Mouse (Mus musculus) liver, embryonic 12.5 days (tissue): Measurements from ENCODE around the gene Erbb3. TPM values are rescaled to one million over a fixed set of nuclear protein-coding genes. Genes with fewer than 3 reads are reported as not detected.
"Not testable (repeated sequence)": the region's sequence is repeated elsewhere in the genome, so short reads cannot be mapped to it uniquely, and the experiment has no call there.

Source experiments
- ATAC-seq: fragments of 200-750 bp; cut with Nextera tagmentation; 2 replicates; pipeline ENCODE4 v1.8.0; 2017; ENCODE audit warnings: moderate number of reproducible peaks, mild to moderate bottlenecking, moderate library complexity
- H3K27ac ChIP-seq: fragments of 300-500 bp; sonication (generic); 2 replicates; pipeline ENCODE4 v1.5.1; 2016; ENCODE audit warnings: mild to moderate bottlenecking
- H3K27me3 ChIP-seq: fragments of 300-500 bp; sonication (generic); replicated peaks from 2 replicates; pipeline ENCODE4 v1.6.1; 2016; ENCODE audit warnings: mild to moderate bottlenecking, moderate library complexity
- H3K36me3 ChIP-seq: fragments of 300-500 bp; sonication (generic); 2 replicates; pipeline ENCODE4 v1.6.1; 2016; ENCODE audit warnings: mild to moderate bottlenecking, moderate library complexity
- H3K4me1 ChIP-seq: fragments of 300-500 bp; sonication (generic); 2 replicates; pipeline ENCODE4 v1.6.1; 2016
- H3K4me2 ChIP-seq: fragments of 300-500 bp; sonication (generic); 2 replicates; pipeline ENCODE4 v1.6.1; 2016; ENCODE audit warnings: mild to moderate bottlenecking, moderate library complexity
- H3K4me3 ChIP-seq: fragments of 300-500 bp; sonication (generic); 2 replicates; pipeline ENCODE4 v1.5.1; 2016; ENCODE audit warnings: mild to moderate bottlenecking, moderate library complexity
- H3K9ac ChIP-seq: fragments of 300-500 bp; sonication (generic); 2 replicates; pipeline ENCODE4 v1.6.1; 2016; ENCODE audit warnings: mild to moderate bottlenecking, moderate library complexity
- H3K9me3 ChIP-seq: fragments of 300-500 bp; sonication (generic); replicated peaks from 2 replicates; pipeline ENCODE4 v1.6.1; 2016; ENCODE audit warnings: mild to moderate bottlenecking, moderate library complexity
- WGBS: fragments of 180-500 bp; shearing (Covaris S2); methylation state at CpG from one replicate; pipeline ENCODE4 v1.1.7; 2016; ENCODE audit not compliant: insufficient replicate concordance; 5-methylcytosine and 5-hydroxymethylcytosine counted together
- polyA plus RNA-seq: library from polyadenylated mRNA; unstranded; fragments of >200 nt; fragmentation: Nextera tagmentation; extraction: Ambion mirVana; gene quantifications from 2 replicates; pipeline ENCODE4 v1.2.1, GENCODE M21; 2016

Gene Erbb3
- polyA plus RNA-seq, 1 experiment from 2014 or later = 1.8 TPM

- H3K9me3 ChIP-seq, H3K27ac ChIP-seq, H3K27me3 ChIP-seq, ATAC-seq, H3K4me3 ChIP-seq: not testable (repeated sequence)
- H3K4me1 ChIP-seq = peaks cover 27% of the 10 kb centered on the region
- peak overlapping the region; percentile 93; the same call in 1 of the 2 replicates for H3K4me2 ChIP-seq
- peaks cover 12% of the 10 kb centered on the region for H3K36me3 ChIP-seq
- WGBS = 57% methylated on average over 11 of the region's 11 CpGs
- 0 out of 2 replicates have a peak overlapping the region, but pooled peaks have one; percentile 7 for H3K9ac ChIP-seq
These were observed 39.2 kb downstream of the Erbb3 start for GRCm38 (mm10) chr10:128550144-128550823.

GRCm38 (mm10) chr10:128549682-128550057 is 39.8 kb downstream of the Erbb3 start:
- H3K9ac ChIP-seq, H3K9me3 ChIP-seq, ATAC-seq, H3K27me3 ChIP-seq: not testable (repeated sequence)
- 58% methylated on average over 6 of the region's 6 CpGs for WGBS
- Histone ChIP-seq H3K4me1 (peaks cover 27% of the 10 kb centered on the region), H3K27ac (peak overlapping the region; percentile 80), H3K4me2 (peak overlapping the region; percentile 93), H3K4me3 (peak overlapping the region; percentile 84), H3K36me3 (peaks cover 18% of the 10 kb centered on the region)

DNA sequence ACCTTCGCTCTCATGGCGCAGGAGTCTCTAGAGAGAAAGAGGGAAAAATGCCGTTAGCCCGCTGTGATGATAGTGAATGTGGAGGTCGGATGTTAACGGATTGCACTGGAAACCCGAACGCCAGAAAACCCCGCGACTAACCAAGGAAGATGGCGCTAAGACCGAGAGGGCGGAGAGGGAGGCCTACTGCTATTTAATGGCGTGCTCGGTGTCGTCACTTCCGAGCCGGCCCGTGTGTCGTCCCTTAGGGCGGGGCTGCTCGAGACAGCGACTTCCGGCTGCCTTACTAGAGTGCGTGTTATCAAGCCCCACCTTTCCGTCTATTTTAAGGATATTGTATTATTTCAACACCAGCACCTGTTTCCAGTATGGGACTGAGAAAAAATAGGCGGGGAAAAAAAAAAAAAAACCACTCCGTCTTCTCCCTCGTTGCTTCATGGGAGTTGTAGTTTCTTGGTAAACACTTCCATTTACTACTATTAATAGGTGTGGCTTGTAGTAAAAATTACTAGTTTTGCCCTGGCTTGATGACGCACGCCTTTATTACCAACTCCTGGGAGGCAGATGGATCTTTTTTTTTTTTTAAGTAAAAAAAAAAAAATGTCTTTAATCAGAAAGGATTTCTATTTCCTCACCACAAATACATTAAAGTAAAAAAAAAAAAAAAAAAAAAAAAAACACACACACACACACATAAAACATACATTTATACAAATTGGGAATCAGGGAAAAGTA is 40.3 kb downstream of the Erbb3 start, which contains the start of gene Rpl41:
Rpl41 (minus strand) TSS at position 359 of the 735 bp plus-strand sequence.
- WGBS = 1% methylated on average over 31 of the region's 31 CpGs

DNA sequence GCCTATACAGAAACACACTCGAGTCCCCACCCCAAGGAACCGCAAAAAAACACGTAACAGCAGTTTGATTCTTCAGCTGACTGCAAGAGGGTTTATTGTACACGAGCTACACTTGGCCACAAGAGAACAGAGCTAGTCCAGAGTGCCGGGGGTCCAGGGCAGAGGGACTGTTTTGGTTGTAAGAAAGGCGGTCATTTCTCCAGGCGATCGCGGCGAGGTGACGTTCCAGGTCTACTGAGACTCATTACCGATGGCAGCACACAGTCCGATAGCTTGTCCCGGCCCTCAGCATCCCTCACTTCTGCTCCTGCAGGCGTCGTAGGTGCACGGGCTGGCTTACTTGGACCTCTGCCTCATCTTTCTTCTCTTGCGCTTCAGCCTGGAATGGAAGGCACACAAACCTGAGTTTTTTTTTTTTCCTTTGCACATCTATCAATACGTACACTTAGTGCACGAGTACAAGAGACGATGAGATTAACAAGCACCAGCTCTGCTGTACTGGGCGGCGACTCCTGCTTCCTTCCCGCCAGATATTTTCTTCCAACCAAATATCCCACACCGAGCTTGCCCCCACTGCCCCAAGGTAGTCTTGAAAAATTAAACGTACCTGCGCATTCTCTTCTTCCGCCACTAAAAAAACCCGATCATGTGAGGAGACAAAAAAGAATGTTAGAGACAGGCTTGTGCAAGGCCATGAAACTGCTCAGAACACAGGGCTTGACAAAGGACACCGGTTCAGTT is 41.2 kb downstream of the Erbb3 start:
- peaks cover 32% of the 10 kb centered on the region for H3K36me3 ChIP-seq
- H3K27me3 ChIP-seq, H3K9me3 ChIP-seq, ATAC-seq: not testable (repeated sequence)
- H3K4me1 ChIP-seq = peaks cover 27% of the 10 kb centered on the region
- WGBS = under 1% methylated on average over 30 of the region's 30 CpGs
- peak overlapping the region; percentile 84 for H3K4me3 ChIP-seq
- peak overlapping the region; percentile 92 for H3K9ac ChIP-seq
- peak overlapping the region; percentile 93 for H3K4me2 ChIP-seq
- H3K27ac ChIP-seq = peak overlapping the region; percentile 94

More for the DNA sequence above, 40.3 kb downstream of the Erbb3 start, which contains the start of gene Rpl41:
- Histone ChIP-seq H3K27ac (peak within 1 kb of the TSS; percentile 94), H3K4me1 (peaks cover 27% of the 10 kb centered on the region), H3K9ac (peak within 1 kb of the TSS; percentile 92), H3K27me3 (no peaks in the 10 kb centered on the region), H3K9me3 (no peaks in the 10 kb centered on the region), H3K4me3 (peak within 1 kb of the TSS; percentile 84), H3K36me3 (peaks cover 23% of the 10 kb centered on the region), H3K4me2 (peak within 1 kb of the TSS; percentile 93)
- ATAC-seq = peak; percentile 84

GRCm38 (mm10) chr10:128547361-128548032 is 42.0 kb downstream of the Erbb3 start, which contains the start of gene Zc3h10:
Gene Zc3h10 (minus strand): TSS chr10:128547774.
- WGBS = under 1% methylated on average over 42 of the region's 50 CpGs
- Histone ChIP-seq H3K4me3 (peak within 1 kb of the TSS; percentile 84), H3K4me1 (peaks cover 27% of the 10 kb centered on the region), H3K27me3 (no peaks in the 10 kb centered on the region), H3K9ac (peak within 1 kb of the TSS; percentile 92), H3K36me3 (peaks cover 39% of the 10 kb centered on the region), H3K27ac (peak within 1 kb of the TSS; percentile 94), H3K4me2 (peak within 1 kb of the TSS; percentile 93), H3K9me3 (no peaks in the 10 kb centered on the region)
- peak; percentile 89 for ATAC-seq

GRCm38 (mm10) chr10:128546787-128547186 is 42.7 kb downstream of the Erbb3 start:
- Histone ChIP-seq H3K4me1 (peaks cover 27% of the 10 kb centered on the region), H3K4me3 (peak overlapping the region; percentile 84), H3K36me3 (peaks cover 45% of the 10 kb centered on the region), H3K9me3 (no peaks in the 10 kb centered on the region), H3K27ac (peak overlapping the region; percentile 94), H3K9ac (peak overlapping the region; percentile 92), H3K27me3 (no peaks in the 10 kb centered on the region), H3K4me2 (peak overlapping the region; percentile 93)
- 10% methylated on average over 7 of the region's 7 CpGs for WGBS
- ATAC-seq = no peak

DNA sequence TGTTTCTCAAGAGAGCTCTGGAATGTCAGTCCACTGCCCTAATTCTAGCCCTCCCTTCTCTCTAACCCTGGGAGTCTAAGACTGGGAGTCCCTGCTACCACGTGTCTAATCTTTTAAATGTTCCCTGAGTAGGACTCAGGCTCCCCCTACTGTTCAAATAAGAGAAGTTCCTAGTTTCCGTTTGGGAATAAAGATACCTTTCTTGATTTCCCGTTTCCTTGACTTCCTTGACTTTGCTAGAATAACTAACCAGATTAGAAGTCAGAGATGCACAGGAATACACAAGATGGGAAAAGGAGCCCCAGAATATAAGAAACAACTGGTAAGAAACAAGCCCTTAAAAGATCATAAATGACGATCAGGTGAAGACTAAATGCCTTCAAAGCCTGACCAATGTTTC is 43.1 kb downstream of the Erbb3 start:
- Histone ChIP-seq H3K27me3 (no peaks in the 10 kb centered on the region), H3K9me3 (no peaks in the 10 kb centered on the region), H3K4me1 (peaks cover 27% of the 10 kb centered on the region), H3K36me3 (peaks cover 47% of the 10 kb centered on the region), H3K27ac (peak overlapping the region; percentile 94), H3K4me2 (peak overlapping the region; percentile 93), H3K4me3 (peak overlapping the region; percentile 84), H3K9ac (peak overlapping the region; percentile 92)
- 8% methylated on average over 4 of the region's 4 CpGs for WGBS
- no peak for ATAC-seq

DNA sequence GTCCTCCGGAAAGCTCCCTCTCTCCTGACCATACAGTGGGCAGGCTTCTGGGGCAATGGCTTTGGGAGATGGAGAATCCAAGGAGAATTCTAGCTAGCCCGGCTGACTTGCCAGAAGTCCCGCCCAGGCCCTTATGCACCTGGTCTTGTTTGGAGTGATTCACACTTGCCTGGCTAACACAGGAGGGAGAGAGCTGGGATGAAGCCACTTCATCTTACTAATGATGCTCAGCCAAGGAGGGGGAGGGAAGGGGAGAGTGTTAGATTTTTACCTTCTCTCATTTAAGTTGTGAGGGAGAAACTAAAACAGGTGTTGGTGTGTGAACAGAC is 43.9 kb downstream of the Erbb3 start:
- Histone ChIP-seq H3K36me3 (peaks cover 48% of the 10 kb centered on the region), H3K4me1 (peaks cover 27% of the 10 kb centered on the region), H3K4me3 (no peak overlapping the region), H3K27ac (no peak overlapping the region), H3K4me2 (no peak overlapping the region), H3K9me3 (no peaks in the 10 kb centered on the region), H3K9ac (no peak overlapping the region), H3K27me3 (no peaks in the 10 kb centered on the region)
- ATAC-seq = no peak
- WGBS = 85% methylated on average over 3 of the region's 3 CpGs

DNA sequence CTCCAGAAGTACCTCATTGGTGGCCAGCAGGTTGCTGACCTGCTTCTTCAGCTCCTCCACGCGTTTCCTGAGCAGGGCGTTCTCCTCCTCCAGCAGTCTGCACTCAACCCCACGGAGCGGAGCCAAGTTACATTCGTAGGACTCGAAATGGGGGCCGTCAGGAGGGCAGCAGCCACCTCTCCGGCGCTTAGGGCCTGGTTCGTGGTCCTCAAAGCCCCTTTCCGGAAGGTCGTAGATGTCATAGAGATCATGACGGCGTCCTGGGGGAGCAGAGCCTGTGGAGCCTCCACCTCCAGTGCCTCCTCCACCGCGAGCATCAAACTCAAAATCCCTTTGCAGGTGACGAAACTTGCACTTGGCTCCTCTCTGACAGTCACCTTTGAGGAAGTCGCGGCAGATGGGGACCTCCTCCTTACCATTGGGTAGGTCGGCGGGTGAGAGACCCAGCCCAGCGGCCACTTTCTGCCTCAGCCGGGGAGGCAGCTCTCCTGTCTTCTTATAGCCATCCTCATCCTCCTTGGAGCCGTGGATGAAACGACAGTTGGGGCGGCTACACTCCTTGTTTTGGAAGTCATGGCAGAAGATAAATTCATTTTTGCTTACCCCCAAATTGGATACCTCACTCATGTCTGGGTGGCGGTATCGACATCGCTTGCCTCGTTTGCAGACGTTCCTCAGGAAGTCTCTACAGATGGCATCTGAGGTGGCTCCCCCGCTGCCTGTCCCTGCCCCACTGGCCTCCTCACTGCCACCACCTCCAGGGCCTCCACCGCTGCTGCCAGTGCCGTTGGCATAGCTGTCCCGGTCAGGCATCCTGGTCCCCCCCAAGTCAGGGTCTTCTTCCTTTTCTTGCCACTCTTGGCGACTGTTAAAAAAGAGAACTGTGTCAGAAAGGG is 44.5 kb downstream of the Erbb3 start:
- H3K4me2 ChIP-seq = no peak overlapping the region
- H3K27ac ChIP-seq = no peak overlapping the region
- no peaks in the 10 kb centered on the region for H3K27me3 ChIP-seq
- H3K4me3 ChIP-seq = no peak overlapping the region
- H3K9ac ChIP-seq = no peak overlapping the region
- peaks cover 48% of the 10 kb centered on the region for H3K36me3 ChIP-seq
- H3K4me1 ChIP-seq = peaks cover 22% of the 10 kb centered on the region
- WGBS = 86% methylated on average over 37 of the region's 37 CpGs
- no peak for ATAC-seq
- no peaks in the 10 kb centered on the region for H3K9me3 ChIP-seq

- no peak for ATAC-seq
- H3K9ac ChIP-seq = no peak overlapping the region
These were observed 45.2 kb downstream of the Erbb3 start for GRCm38 (mm10) chr10:128544151-128544657.

More at GRCm38 (mm10) chr10:128544151-128544657, 45.2 kb downstream of the Erbb3 start:
- no peaks in the 10 kb centered on the region for H3K9me3 ChIP-seq
- no peaks in the 10 kb centered on the region for H3K27me3 ChIP-seq
- WGBS = 91% methylated on average over 15 of the region's 15 CpGs
- no peak overlapping the region for H3K4me3 ChIP-seq
- peaks cover 48% of the 10 kb centered on the region for H3K36me3 ChIP-seq
- no peak overlapping the region for H3K27ac ChIP-seq
- H3K4me2 ChIP-seq = no peak overlapping the region
- peaks cover 19% of the 10 kb centered on the region for H3K4me1 ChIP-seq
